16 mouse cellular contexts compared by ENCODE assay signal in genomic region chrX:56710522-56710921, GRCm38 (mm10).
"Had no signal": no experiment of that assay in that cellular context is flagged by ENCODE, and none has a peak within 500 bp of the region (broad histone marks: within the 10 kb centered on the region; RNA-seq: fewer than 3 reads in every experiment).

No protein-coding gene starts in this region.

- H3K9ac ChIP-seq: neural tube, embryonic 13.5 days; neural tube, embryonic 15.5 days; stomach, embryonic 15.5 days had no signal

- H3K4me3 ChIP-seq: neural tube, embryonic 13.5 days; neural tube, embryonic 15.5 days; stomach, embryonic 15.5 days had no signal

- H3K27ac ChIP-seq: neural tube, embryonic 13.5 days; neural tube, embryonic 15.5 days; stomach, embryonic 15.5 days; stomach, postnatal 0 days had no signal

- H3K4me1 ChIP-seq: neural tube, embryonic 13.5 days; neural tube, embryonic 15.5 days; stomach, embryonic 15.5 days had no signal

- H3K9me3 ChIP-seq: neural tube, embryonic 13.5 days; neural tube, embryonic 15.5 days; stomach, embryonic 15.5 days had no signal

- H3K4me2 ChIP-seq: neural tube, embryonic 13.5 days; neural tube, embryonic 15.5 days; stomach, embryonic 15.5 days had no signal

- H3K36me3 ChIP-seq: neural tube, embryonic 13.5 days; neural tube, embryonic 15.5 days; stomach, embryonic 15.5 days had no signal

- DNase-seq: retina, postnatal 1 day; right cerebral cortex, adult 18-20 months; right cerebral cortex, postnatal 14 days; right cerebral cortex, postnatal 25 days; right cerebral cortex, postnatal 4 days; spleen, adult 18-20 months; thymus, adult 18-20 months; thymus, adult 2 months; thymus, postnatal 14 days; thymus, postnatal 25 days; thymus, postnatal 36 days; thymus, postnatal 4 days had no signal

- H3K27me3 ChIP-seq: neural tube, embryonic 13.5 days; neural tube, embryonic 15.5 days; stomach, embryonic 15.5 days had no signal
